Mouse (Mus musculus): ENCODE results near the gene Psma4. TPM values are rescaled to one million over a fixed set of nuclear protein-coding genes. Genes with fewer than 3 reads are reported as not detected.
"Not testable (repeated sequence)": the region's sequence is repeated elsewhere in the genome, so short reads cannot be mapped to it uniquely, and the experiment has no call there.

Gene Psma4
- total RNA-seq (2015; ENCODE audit: low replicate concordance) (95.3 and 100 TPM in 2 replicates), total RNA-seq (2017; ENCODE audit: low replicate concordance) (59.4 and 91.6 TPM in 2 replicates)

DNA sequence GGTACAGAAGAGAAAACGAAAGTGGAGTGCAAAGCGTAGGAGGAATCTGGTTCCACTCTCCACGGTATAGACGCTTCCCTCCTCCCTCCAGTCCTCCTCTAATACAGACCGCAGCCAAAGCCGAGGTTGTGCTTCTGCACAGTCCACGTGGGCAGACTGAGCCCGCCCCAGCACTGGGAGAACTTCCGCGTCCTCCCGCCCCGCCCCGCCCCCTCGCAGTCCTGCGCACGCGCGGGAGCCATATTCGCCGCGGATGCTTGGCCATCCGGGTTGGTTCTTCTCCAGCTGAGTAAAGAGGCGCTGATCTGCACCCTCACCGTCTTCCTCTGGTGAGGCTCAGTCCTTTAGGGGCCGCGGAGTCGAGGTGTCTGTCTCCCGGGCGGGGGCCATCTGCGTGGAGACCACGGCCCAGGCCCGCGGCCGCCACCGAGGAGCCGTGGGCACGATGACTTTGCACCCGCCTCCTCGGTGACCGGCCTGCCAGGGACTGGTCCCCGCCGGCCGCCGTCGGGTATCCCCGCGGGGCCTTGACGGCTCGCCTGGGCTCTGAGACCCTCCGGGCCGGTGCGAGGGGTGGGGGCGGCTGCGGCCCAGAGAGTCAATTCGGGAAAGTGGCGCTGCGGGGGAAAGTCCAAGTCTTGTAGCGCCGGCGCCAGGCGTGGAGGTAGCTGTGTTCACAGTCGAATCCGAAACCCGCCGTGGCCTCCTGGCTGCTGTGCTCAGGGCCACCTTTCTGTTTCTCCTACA, at the start of gene Psma4, which contains the start of gene AY074887:
TSS of gene Psma4 (plus strand) at position 216 of the 747 bp plus-strand sequence.
TSS of gene AY074887 (minus strand) at position 424 of the 747 bp plus-strand sequence.
- peak; percentile 95 for ATAC-seq (replicated peaks; ENCODE audit: low FRiP score, poor library complexity, severe bottlenecking)

DNA sequence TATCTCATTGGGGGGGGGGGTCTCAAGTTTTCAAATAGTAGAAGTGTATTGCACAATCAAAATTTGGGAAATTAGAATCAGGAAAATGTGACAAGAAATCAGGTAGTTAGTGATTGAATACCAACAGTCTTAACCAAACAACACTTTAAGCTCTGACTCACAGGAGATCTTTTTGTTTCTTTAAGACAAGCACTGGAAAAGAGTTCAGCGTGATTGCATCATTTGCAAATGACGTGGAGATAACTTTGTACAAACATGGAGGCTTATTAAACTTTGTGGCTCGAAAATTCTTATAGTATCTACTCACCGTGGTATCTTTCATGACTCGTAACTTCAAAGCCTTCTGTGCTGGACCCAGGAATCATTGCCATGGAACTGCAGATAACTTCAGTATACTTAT, 41.1 kb upstream of the Psma4 start:
- no peak for ATAC-seq (replicated peaks; ENCODE audit: low FRiP score, poor library complexity, severe bottlenecking)

DNA sequence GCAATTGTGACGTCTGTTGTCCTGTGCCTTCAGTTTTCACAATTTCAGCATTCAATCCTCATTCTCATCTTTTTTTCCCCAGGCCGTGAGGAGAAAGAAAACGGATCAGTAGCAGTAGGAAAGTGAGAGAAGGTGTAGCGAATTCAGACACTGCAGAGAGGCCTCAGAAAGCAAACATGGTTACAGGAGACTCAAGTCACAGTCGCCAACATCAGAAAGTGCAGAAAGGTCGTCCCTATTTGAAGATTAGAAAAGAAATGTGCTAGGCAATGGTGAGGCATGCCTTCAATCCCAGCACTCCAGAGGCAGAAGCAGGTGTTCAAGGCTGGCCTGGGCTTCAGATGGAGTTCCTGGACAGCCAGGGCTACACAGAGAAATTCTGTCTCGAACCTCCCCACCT, 35.0 kb upstream of the Psma4 start:
- ATAC-seq (replicated peaks; ENCODE audit: low FRiP score, poor library complexity, severe bottlenecking) = no peak

DNA sequence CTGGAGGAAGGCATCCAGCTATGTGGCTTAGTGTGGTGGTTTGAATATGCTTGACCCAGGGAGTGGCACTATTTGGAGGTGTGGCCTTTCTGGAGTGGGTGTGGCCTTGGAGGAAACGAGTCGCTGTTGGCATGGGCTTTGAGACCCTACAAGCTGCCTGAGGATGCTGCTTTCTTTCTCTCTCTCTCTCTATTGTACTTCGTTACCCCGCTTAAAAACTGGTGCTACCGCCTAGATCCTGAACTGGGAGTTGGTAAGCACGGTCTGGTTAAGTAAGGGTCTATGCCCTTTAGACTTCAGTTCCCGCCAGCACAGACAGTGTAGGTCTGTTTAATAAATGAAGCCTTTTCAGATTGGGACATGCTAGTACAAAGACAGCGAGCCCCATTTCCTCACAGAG, 34.2 kb upstream of the Psma4 start:
- no peak for ATAC-seq (replicated peaks; ENCODE audit: low FRiP score, poor library complexity, severe bottlenecking)

DNA sequence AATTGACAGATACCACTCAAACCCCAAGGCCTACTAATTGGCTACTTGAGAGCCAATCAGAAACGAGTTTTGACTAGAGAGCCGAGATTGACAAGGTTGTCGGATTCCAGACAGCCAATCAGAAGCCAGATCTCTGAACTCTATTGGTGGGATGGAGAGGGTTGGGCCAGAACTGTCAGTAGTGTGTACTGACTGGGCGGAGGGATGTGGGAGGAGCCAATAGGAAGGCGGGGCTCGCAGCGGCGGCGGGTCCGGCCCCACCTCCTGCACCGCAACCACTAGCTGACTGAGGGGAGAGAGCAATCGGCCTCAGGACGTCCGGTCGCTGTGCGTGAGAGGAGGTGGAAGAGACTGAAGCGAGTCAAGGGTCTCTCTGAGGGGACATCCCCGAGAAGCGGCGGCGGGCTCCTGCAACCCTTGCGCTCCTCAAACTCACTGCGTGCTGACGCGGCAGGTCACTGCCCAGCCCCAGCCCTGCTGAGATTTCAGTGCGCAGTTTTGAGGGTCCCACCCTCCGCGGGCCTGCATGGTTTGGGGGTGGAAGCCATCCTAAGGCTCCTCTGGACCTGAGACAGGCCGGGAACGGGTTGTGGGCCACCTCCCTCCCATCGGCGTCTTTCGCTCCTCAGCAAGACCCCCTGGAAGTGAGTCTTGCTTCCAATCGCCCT, 33.4 kb upstream of the Psma4 start, which contains the start of gene Hykk:
TSS of gene Hykk (plus strand) at position 274 of the 668 bp plus-strand sequence.
- peak; percentile 83 for ATAC-seq (replicated peaks; ENCODE audit: low FRiP score, poor library complexity, severe bottlenecking)

DNA sequence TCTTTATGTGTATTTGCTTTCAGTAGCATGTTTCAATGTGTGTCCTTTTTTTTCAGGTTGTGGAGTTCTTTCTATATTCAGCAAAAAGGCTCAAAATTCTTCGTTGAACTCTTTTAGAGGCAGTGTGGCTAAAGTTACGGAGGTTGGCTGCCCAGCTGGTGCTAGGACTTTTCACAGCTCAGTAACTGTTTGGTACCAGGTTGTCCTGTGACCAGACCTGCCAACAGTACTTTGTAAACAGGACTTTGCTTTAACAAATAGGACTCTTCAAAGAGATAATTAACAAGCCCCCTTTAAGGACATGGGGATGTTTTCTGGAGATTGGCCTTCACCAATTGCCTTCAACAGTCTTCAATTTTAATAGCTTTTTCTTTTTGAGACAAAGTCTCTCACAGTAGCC, 32.4 kb upstream of the Psma4 start:
- ATAC-seq (replicated peaks; ENCODE audit: low FRiP score, poor library complexity, severe bottlenecking) = no peak

DNA sequence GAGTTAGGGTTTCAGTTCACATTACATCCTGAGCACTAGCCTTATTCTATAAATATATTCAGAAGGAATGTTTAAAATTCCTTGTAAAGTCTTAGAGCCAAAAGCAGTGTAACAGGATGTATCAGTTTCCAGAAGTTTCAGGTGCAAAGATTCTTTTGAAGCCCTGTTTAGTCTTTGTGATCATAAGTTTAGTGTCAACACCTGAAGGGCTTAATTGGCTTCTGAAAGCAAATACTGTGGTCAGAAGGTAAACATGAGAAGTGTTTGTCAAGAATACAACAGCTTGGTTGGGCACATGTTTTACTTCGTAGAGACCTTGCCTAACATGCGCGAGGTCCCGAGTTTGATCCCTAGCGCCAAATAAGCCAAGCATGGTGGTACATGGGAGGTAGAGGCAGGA, 31.8 kb upstream of the Psma4 start:
- no peak for ATAC-seq (replicated peaks; ENCODE audit: low FRiP score, poor library complexity, severe bottlenecking)

DNA sequence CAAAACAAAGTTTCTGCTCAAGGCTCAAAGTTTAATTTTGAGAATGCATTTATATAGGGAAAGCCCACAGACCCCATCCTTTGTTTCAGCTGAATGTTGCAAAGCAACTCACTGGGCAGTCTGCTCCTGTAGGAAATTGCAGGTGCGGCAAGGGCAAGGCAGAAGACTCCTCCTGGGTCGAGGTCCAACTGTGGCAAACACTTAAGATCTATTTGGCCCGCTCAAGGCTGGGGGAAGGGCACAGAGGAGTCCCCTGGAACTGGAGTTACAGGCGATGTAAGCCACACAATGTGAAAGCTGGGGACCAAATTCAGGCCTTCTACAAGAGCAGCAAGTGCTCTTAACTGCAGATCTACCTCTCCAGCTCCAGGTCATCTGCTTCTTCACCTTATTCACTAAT, 30.6 kb upstream of the Psma4 start:
- no peak for ATAC-seq (replicated peaks; ENCODE audit: low FRiP score, poor library complexity, severe bottlenecking)

DNA sequence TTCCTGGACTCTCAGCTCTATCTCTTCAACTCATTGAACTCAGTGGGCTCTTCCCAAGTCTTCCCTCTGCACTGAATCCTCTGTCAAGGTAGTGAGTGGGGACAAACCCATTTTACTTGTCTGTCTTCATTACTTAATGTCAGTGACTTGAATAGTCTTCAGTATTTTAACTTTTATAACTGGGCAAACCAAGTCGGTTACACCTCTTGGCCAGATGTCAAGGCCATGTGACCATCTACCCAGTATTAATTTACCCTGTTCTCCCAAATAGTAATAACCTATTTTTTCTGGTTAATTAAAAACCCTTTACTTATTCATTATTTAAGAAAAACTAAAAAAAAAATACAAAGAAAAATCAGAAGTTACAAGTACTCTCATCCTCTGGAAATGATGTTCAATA, 19.8 kb upstream of the Psma4 start:
- ATAC-seq (replicated peaks; ENCODE audit: low FRiP score, poor library complexity, severe bottlenecking) = no peak

DNA sequence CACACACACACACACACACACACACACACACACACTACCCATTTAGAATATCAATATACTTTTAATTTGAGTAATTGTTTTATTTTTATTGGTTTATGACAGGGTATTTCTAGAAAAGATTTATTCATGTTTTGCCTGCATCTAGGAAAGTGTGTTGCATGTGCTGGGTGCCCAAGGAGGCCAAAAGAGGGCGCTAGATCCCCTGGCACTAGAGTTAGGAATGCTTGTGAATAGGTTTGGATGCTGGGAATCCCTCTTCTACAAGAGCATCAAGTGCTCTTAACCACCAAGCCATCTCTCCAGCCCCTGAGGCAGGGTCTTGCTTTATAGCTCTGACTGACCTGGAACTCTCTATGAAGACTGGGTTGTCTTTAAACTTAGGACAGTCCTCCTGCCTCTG, 18.8 kb upstream of the Psma4 start:
- ATAC-seq (replicated peaks; ENCODE audit: low FRiP score, poor library complexity, severe bottlenecking) = no peak

DNA sequence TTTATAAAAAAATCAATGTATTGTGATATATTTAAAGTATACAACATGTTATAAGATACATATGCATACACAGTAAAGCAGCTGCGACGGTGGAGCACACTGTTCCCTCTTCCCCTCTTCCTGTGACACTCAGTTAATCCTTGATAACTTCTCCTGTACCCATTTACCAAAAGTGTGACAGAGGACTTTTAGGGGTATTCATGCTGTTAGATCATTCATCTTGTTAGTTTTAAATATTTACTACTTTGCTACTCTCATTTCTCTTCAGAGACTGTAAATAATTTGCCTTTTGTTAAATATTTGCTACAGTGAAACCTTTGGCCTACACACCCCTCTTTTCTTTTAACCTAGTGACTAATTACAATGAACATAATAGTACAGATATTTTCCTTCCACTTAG, 18.2 kb upstream of the Psma4 start:
- ATAC-seq (replicated peaks; ENCODE audit: low FRiP score, poor library complexity, severe bottlenecking) = no peak

DNA sequence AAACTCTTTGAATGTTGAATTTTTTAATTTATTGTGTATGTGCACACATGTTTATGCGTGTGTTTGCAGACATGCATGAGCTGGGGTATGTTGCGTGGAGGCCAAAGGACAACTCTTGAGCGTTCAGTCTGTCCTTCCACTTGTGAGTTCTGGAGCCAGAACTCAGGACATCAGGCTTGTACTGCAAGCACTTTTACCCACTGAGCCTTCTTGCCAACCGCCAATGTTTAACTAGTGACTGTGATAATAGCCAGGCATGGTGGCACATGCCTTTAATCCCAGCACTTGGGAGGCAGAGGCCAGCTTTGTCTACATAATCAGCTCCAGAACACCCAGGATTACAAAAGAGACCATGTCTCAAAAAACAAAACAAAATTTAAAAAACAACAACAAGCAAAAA, 8.5 kb upstream of the Psma4 start:
- no peak for ATAC-seq (replicated peaks; ENCODE audit: low FRiP score, poor library complexity, severe bottlenecking)

DNA sequence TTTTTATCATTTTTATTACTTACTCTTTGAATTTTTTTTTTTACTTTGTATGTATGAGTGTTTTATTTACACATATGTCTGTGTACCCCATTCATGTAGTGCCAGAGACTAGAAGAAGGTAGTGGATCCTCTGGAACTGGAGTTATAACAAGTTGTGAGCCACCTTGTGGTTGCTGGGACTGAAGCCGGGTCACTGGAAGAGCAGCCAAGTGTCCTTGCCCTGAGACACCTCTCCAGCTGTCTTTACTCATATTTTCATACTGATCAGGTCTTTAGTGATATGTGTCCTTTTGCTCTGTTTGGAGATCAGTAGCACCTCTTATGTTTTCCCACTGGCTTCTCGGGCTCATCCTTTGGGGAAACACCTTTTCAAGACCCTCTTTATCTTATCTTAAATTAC, 6.1 kb upstream of the Psma4 start:
- no peak for ATAC-seq (replicated peaks; ENCODE audit: low FRiP score, poor library complexity, severe bottlenecking)

DNA sequence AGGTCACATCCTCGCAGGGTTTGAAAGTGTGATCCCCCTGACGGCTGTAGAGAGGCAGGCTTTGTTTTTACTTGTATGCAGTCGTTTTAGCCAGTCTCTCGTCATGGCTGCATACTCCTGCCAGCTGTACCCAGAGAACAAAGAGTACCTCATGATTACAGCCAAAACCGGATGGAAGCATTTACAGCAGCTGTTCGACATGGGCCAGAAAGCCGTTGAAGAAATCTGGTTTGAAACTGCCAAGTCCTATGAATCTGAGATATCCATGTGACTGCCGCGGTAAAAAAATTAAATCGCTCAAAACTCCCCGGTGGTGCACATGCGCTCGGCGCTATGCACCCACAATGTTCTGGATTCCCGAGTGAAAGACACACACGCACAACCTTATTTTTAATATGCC, 4.3 kb upstream of the Psma4 start:
- no peak for ATAC-seq (replicated peaks; ENCODE audit: low FRiP score, poor library complexity, severe bottlenecking)

DNA sequence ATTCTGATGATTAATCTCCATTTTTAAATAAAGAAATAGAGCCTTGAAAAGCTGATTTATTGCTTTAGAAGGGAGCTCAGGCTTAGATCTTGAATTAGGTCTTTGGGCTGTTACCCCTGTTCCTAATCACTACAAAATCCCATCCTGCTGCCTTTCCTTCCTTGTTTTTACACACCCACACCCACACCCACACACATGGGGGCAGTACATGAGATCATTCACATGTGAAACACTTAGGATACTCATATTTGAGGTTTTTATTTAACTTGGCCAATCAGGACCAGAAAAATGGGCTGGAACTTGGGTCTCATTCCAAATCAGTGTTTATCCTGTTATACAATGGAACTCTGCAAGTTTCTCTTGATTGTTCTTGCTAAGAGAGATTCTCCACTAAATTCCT, 1.1 kb upstream of the Psma4 start:
- no peak for ATAC-seq (replicated peaks; ENCODE audit: low FRiP score, poor library complexity, severe bottlenecking)

DNA sequence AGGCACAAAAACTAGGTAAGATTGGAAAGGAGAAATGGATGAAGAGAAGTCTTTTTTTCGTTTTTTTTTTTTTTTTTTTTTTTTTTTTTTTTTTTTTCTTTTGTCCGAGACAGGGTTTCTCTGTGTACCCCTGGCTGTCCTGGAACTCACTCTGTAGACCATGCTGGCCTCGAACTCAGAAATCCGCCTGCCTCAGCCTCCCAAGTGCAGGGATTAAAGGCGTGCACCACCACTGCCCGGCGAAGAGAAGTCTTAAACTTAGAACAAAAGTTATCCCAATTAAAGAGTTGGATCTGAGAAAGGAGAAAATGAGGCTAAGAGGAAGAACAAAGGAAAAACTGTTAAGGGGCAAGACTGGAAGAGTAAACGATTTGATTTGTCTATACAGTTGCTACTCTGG, 428 bp upstream of the Psma4 start:
- ATAC-seq (replicated peaks; ENCODE audit: low FRiP score, poor library complexity, severe bottlenecking) = not testable (repeated sequence)

DNA sequence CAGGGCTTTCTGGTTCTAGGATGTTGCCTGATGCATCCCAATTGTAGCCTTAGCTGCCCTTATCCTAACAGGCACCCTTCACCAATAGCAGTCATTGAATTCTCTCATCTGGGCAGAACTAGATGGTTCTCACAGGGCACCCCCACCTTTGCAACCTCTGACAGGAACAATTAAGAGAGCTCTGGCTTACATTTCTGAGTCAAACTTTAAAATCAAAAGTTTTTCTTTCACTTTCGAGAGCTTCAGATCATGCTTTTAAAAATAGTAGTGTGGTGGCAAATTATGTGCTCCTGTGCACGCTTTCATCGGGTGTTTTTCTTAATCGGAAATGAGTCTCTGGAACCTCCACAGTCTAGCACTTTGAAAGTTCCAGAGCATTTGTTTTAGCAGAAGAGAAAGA, 10.5 kb downstream of the Psma4 start:
- no peak for ATAC-seq (replicated peaks; ENCODE audit: low FRiP score, poor library complexity, severe bottlenecking)

DNA sequence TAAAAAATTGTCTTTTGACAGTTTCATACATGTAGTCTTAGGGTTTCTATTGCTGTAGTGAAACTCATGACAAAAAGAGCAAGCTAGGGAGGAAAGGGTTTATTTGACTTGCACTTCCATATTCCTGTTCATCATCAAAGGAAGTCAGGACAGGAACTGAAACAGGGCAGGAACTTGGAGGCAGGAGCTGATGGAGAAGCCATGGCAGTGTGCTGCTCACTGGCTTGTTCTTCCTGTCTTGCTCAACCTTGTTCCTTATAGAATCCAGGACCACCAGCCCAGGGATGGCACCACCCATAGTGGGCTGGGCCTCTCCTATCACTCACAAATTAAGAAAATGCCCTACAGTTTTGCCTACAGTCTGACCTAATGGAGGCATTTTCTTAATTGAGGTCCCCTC, 13.1 kb downstream of the Psma4 start:
- ATAC-seq (replicated peaks; ENCODE audit: low FRiP score, poor library complexity, severe bottlenecking) = no peak

DNA sequence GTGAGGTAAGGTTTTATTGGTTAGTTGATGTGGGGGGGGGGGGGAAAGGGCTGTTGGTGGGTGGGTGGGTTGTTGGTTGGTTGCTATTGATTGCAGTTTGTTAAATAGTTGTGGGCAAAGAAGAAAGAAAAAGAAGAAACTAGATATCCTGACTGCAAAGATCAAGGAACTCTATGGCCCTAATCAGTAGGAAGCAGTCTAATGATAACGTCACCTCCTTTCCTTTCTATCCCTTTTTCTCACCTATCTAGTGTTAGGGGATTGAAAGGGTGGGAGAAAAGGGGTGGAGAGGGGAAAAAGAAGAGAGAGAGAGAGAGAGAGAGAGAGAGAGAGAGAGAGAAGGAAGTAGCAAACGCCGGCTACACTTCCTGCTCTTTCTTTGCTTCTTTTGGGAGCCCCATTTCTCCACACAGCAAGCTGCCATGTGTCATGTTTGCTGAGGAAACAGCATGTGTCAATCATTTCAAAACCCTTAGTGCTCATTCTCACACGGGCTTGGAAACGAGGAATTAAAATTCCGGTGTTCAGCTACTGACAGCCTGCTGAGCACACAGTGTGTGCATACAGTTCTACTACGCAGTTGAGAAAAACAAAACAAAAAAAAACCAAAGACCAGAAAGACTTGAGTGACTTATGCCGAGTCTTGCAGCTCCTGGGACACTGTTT, 19.5 kb downstream of the Psma4 start:
- ATAC-seq (replicated peaks; ENCODE audit: low FRiP score, poor library complexity, severe bottlenecking) = no peak

DNA sequence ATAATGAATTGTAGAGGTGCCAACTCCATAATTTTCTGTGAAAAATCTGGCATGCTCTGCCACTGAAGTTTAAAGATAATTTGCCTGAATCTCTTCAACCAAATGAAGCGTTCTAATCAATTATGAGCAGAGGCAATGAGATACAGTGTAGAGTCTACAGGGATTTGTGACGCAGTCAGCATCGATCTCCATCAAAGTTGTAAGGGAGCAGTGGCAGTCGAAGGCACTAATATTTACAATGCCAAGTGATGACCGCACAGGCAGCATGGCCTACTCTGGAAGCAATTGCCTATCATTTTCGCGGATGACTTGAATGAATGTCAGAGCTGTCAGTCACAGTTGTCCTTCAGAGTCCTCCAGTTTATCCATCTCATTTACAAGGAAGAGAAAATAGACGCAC, 30.1 kb downstream of the Psma4 start, which contains the start of gene Chrna5:
TSS of gene Chrna5 (plus strand) at position 207 of the 400 bp plus-strand sequence.
- no peak for ATAC-seq (replicated peaks; ENCODE audit: low FRiP score, poor library complexity, severe bottlenecking)
